Mouse (Mus musculus) cerebellum, adult 18-20 months (tissue): ENCODE data around the gene Caprin2.

Source experiments
- DNase-seq, 2 experiments: peaks; one replicate each; pipeline ENCODE4 v3.0.0; 2021

The Caprin2 gene

GRCm38 (mm10) chr6:148831728-148832121 lies 64.3 kb downstream of the Caprin2 start:
- no peak for DNase-seq

GRCm38 (mm10) chr6:148830748-148831727 lies 65.0 kb downstream of the Caprin2 start, which contains the start of gene Ipo8:
Gene Ipo8, minus strand, starts transcription at chr6:148831467.
- DNase-seq, result peak; percentile 93 to 97

GRCm38 (mm10) chr6:148830355-148830747 lies 65.7 kb downstream of the Caprin2 start:
- no peak for DNase-seq

- DNase-seq, result no peak
Measured at GRCm38 (mm10) chr6:148826119-148826518, 69.9 kb downstream of the Caprin2 start.

- DNase-seq, result no peak
Measured at GRCm38 (mm10) chr6:148818624-148819343, 77.3 kb downstream of the Caprin2 start.

GRCm38 (mm10) chr6:148816751-148817150 lies 79.3 kb downstream of the Caprin2 start:
- no peak for DNase-seq

GRCm38 (mm10) chr6:148811117-148811516 lies 84.9 kb downstream of the Caprin2 start:
- no peak for DNase-seq

GRCm38 (mm10) chr6:148799773-148800172 lies 96.3 kb downstream of the Caprin2 start:
- DNase-seq, result no peak

- DNase-seq, result no peak
Measured at GRCm38 (mm10) chr6:148795145-148795544, 100.9 kb downstream of the Caprin2 start.
